Mouse (Mus musculus) NIH3T3 (cell line): ENCODE data around the gene Riox1.

Source experiments
- DNase-seq: peaks from one replicate; pipeline ENCODE4 v3.0.0-alpha.2; 2012; ENCODE audit warnings: low read depth

Riox1 gene

DNA sequence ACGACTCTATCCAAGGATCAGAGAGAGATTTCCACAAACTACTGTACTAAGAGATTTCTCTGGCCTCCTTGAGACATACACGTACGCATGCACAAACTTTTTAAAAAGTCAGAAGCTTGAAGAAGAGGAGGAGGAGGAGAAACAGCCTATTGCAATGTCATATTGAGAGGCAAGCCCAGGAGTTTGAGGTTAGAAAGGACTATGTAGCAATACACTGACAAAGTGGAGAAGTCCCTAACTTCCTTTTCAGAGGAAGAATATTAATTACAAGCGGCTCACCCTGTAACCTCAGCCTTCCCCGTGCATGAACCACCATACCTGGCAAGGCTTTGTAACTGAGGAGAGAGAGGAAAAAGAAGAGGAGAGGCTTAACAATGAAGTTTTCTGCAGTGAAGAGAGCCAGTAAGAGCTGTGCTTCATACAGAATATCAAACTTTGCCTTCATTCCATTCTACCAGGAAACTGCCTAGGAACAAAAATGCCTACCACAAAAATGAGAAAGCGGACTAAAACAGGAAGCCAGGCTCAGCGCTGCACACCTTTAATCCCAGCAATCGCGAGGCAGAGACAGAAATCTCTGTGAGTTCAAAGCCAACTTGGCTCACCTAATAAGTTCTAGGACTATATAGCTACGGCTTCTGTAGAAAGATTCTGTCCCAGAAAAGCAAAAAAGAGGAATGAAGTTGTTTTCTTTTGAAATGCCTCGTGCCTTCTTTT is 474 bp upstream of the Riox1 start:
- DNase-seq = no peak

DNA sequence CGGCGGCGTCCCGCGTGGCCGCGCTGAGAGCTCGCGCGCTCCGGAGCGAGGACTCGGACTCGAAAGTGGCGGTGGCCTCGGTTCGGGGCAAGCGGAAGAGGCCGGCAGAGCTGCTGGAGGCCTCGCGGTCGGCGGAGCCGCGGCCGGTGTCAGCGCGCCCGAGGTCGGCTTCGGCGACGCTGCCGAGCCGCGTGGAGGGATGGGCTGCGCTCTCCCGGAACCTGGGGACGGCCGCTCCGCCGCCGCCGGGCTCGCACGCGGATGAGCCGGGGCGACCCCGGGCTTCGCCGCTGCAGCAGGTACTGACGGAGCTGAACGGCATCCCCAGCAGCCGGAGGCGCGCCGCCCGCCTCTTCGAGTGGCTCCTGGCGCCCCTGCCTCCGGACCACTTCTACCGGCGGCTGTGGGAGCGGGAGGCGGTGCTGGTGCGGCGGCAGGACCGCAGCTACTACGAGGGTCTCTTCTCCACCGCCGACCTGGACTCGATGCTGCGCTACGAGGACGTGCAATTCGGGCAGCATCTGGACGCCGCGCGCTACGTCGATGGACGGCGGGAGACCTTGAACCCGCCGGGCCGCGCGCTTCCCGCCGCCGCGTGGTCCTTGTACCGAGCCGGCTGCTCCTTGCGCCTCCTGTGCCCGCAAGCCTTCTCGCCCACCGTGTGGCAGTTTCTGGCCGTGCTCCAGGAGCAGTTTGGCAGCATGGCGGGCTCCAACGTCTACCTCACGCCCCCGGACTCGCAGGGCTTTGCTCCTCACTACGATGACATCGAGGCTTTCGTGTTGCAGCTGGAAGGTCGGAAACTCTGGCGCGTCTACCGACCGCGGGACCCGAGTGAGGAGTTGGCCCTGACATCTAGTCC is 663 bp downstream of the Riox1 start:
- DNase-seq = peak; percentile 41

DNA sequence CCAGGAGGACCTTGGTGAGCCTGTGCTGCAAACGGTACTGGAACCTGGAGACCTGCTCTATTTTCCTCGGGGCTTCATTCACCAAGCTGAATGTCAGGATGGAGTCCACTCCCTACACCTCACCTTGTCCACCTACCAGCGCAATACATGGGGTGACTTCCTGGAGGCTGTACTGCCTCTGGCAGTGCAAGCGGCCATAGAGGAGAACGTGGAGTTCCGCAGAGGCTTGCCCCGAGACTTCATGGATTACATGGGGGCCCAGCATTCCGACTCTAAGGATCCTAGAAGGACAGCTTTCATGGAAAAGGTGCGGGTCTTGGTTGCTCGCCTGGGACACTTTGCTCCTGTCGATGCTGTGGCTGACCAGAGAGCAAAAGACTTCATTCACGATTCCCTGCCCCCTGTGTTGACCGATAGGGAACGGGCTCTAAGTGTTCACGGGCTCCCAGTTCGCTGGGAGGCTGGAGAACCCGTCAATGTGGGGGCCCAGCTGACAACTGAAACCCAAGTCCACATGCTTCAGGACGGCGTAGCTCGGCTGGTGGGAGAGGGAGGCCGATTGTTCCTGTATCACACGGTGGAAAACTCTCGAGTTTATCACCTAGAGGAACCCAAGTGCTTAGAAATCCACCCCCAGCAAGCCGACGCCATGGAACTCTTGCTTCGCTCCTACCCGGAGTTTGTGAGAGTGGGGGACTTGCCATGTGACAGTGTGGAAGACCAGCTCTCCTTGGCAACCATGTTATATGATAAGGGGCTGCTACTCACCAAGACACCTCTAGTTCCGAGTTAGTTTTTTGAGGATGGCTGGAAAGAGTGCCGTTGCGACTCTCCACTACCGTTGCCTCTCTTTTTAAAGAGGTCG is 1.5 kb downstream of the Riox1 start:
- DNase-seq = no peak

DNA sequence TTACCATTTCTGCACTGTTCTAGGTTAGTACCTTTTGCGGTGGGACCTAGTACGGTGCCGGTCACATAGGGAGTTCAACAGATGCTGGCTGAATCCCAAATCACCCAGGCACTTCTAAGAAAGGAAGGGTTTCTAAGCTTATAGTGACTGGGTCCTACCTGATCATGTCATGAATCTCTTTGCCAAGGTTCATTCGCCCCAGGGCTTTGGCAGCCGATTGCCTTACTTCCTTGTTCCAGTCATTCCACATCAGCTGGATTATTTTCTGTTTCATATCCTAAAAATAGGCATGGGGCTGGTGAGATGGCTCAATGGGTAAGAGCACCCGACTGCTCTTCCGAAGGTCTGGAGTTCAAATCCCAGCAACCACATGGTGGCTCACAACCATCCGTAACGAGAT is 7.9 kb downstream of the Riox1 start:
- no peak for DNase-seq

DNA sequence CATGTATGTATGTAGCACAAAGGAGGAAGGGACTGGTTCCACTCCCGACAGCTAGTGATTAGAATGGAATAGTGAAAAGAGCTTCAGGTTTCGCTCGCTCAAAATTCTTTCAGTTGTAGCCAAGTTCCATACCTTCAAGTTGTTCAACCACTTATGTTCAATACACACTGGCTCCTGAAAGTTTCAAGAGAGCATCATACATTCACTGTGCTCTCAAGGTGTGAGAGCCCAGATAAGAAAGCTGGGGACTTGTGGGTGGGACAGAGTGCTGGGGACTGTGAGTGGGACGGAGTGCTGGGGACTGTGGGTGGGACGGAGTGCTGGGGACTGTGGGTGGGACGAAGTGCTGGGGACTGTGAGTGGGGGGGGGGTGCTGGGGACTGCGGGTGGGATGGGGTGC is 14.8 kb downstream of the Riox1 start:
- no peak for DNase-seq

DNA sequence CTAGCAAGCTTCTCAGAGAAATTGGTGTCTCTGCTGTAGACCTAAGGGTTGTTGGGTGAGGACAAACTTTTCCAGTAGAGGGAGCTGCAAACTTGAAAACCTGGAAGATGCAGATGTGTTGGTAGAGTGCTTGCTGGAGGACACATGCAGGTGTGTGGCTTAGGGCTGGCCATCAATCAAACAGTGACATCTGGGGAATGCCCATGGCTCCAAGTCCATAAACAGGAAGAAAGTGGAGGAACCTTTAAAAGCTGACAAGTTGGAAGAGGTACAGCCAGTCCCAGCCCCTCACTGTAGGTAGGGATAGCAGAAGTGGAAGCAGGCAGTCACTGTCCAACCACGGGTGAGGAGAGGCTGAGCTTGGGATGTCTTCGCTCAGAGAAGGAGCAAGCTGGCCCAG is 21.7 kb downstream of the Riox1 start:
- DNase-seq = peak; percentile 75

DNA sequence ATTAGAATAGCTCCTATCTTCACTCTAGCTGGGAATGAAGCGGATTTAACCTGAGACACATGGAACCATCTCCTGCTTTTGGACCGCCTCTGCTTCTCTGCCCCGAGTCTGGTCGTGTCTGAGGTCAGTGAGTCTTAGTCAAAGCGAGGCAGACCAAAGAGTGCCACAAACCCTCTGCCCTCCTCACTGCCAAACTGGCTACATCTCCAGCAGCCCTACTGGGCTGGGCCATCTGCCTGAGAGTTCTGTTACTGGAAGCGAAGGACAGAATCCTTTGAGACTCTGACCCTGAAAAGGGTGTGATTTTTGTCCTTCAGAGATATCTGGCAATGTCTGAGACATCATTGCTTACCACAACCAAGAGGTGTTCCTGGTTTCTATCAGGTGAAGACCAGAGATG is 28.5 kb downstream of the Riox1 start:
- DNase-seq = no peak

DNA sequence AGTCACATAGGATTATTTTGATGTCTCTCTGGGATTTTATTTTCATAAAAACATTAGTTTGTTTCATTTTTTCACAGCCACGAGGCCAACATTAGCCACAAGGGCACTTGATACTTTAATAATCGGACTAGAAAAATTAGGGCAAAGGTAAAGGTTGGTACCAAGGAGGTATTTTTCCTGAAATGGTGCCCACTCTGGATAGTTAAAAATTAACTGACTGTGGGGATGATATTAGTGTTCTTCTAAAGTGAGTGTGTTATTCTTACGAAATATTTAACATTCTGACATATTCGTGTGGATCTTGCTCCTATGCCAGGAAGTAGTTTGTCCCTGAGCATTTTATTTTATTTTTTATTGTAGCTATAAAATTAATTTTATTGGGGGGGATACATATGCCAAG is 31.2 kb downstream of the Riox1 start:
- DNase-seq = no peak

DNA sequence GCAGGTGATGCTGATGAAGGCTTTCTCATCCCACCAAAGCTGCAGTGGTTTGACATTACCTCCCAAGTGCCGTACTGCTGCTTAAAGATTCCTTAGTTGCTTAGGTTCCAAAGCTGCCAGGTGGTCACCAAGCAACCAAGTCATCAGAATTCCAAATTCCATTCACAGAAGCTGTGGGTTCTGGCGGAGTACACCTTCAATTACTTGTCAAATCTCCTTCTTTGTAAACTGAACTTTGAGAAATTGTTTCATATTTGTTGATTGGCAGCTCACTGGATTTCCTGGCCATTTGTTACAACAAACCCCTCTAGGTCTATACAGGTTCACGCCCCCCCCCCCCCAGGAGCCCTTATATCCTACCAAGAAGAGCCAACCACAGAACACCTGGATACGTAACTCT is 34.3 kb downstream of the Riox1 start, which contains the start of gene Heatr4:
Gene Heatr4 (minus strand): TSS at position 101 of the 400 bp plus-strand sequence.
- DNase-seq = no peak

DNA sequence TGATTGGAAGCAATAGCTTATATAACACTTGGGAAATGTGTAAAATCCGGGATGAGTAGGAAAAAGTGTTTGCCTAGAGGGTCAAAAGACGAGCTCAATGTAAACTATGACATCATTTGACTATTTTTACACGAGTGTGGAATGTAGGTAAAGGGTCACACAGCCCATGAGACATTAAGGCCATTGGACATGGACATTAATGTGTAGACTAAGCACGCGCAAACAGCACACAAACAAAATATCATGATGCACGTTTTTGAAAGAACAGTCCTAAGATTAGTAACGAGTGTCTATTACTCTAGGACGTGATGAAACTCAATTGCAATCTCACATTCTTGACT is 36.8 kb downstream of the Riox1 start:
- DNase-seq = no peak

DNA sequence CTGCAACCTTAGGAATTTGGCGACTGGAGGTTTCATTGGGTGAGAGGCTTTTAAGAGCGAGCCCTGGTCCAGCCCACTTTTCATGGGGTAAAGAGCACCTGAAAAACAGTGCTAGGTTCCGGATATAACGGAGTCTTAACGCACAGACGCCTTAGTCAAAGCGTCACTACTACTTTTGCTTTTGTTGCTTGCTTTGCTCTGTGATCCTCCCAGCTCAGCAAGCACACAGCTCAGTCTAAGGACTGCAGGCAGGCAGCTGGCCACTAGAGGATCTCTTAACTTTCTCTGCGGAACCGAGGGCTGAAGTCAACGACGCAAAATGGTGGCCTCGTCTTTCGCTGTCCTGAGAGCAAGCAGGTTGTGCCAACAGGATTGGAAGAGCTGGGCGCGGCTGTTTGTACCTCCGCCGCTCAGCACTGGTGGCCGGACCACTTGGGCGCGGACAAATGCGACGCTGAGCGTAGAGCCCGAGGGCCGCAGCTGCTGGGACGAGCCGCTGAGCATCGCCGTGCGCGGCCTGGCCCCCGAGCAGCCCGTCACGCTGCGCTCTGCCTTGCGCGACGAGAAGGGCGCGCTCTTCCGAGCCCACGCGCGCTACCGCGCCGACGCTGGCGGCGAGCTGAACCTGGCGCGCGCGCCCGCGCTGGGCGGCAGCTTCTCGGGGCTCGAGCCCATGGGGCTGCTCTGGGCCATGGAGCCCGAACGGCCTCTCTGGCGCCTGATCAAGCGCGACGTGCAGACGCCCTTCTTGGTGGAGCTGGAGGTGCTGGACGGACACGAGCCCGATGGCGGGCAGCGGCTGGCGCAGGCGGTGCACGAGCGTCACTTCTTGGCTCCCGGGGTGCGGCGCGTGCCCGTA is 37.4 kb downstream of the Riox1 start, which contains the start of gene Acot2:
Gene Acot2 (plus strand): TSS at position 279 of the 859 bp plus-strand sequence.
- peak; percentile 89 for DNase-seq

DNA sequence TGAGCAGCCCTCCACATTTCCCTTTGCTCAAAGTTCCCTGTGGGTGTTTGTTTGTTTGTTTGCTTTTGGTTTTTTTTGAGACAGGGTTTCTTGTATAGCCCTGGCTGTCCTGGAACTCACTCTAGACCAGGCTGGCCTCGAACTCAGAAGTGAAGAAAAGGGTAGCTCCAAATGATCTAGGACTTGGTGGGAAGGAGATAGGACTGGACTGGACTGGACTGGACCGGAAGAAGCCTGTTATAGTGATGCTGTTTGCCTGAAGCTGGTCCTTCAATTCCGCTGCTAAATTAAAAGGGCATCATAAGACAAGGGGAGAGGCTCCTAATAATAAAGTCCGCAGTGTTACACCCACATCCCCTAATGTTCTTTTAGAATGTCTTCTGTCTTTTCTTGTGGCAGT is 38.1 kb downstream of the Riox1 start:
- peak; percentile 54 for DNase-seq

DNA sequence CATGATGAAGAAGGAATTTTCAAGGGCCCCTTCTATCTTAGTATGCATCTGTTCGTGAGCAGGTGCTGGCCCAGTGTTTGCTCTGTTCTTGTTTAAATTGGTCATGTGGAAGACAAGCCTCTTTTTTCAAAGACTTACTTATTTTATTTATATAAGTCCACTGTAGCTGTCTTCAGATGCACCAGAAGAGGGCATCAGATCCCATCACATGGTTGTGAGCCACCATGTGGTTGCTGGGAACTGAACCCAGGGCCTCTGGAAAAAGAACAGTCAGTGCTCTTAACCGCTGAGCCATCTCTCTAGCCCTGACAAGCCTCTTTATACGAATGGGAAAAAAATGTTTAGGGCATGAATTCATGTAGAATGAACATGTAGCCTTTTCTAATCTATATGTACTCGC is 39.0 kb downstream of the Riox1 start:
- no peak for DNase-seq

DNA sequence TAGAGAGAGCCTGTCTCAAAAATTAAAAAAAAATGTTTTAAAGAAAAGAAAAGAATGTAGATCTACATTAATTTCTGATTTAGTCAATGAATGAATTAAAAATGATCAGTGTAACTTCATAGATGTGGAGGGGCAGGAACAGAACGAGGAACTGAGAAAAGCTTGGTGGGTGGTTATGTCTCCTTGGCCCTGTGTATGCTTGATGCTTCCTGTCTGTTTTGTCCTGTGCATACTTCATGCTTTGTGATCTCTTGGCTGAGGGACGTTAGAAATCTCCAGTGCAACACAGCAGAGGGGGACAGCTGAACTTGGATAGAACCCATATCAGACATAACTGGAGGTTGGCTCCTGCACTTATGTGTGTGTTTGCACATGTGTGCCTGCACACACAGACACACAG is 46.8 kb downstream of the Riox1 start:
- no peak for DNase-seq

DNA sequence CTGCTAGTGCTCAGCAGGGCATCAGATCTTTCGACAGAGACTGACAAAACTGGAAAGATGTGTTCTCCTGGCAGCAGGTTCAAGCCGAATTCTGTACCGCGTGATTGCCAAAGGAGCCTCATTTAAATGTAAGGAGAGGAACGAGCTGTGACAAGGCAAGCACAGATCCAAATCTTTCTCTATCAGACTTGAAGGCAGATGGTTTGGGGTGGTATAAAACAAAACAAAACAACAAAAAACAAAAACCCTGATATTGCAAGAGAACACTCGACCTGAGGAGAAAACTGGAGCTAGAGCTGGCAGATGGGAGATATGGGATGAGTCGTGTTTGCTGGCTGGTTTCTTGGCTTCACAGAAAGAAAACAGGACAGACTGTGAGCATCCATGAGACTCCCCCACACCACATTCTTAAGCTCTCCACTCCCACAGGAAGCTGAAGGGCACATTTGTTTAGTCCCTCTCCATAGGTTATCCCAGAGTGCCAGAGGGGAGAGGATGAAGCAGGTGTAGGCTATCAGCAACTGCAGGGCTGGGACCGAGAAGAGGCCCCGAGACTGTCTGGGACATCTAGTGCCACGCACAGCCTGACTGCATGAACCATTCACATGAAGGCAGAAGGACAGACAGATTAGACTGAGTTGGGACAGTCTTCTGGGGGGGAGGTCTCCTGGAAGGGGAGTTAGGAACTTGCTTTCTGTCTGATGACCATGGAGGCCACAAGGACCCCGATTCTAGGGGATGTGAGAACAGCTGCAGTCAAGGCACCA is 48.1 kb downstream of the Riox1 start:
- DNase-seq = peak; percentile 55

DNA sequence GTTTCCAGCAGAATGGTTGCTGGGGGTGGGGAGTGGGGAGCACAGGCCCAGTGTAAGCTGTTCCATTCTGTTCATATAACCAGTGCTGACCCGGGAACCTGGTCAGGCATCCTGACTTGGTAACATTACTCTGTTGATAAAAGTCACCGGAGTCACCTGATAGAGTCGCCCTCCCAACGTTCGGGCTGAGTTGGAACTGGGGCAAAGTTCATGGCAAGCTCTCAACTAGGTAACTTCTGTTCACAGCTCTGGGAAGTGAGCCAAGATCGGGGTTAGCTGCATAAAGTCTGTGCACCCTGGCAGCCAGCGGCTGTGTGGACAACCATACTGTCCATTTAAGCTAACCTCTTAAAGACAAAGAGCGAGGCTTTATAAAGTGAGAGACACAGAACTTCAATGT is 48.8 kb downstream of the Riox1 start:
- DNase-seq = peak; percentile 61

DNA sequence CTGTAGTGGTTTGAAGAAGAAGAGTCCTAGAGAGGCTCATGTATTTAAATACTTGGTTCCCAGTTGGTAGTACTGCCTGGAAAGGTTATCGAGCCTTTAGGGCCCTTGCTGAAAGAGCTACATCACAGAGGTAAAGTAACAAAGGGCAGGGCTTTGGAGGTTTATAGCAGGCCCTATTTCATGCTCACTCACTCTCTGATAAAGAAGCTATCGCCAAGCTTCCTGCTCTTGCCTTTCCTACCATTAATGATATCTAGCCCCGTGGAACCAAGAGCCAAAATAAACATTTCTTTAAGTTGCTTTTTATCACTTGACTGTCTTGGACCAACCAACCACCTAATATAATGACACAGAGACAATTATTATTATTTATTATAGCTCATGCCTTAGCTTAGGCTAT is 50.0 kb downstream of the Riox1 start:
- DNase-seq = no peak
